Mouse (Mus musculus): Measurements from ENCODE around the gene Gm15319.
A peak's percentile ranks its signal among the peaks of the same experiment; 100 is the strongest.
"Not testable (repeated sequence)": the region's sequence is repeated elsewhere in the genome, so short reads cannot be mapped to it uniquely, and the experiment has no call there.

Gm15319 gene

DNA sequence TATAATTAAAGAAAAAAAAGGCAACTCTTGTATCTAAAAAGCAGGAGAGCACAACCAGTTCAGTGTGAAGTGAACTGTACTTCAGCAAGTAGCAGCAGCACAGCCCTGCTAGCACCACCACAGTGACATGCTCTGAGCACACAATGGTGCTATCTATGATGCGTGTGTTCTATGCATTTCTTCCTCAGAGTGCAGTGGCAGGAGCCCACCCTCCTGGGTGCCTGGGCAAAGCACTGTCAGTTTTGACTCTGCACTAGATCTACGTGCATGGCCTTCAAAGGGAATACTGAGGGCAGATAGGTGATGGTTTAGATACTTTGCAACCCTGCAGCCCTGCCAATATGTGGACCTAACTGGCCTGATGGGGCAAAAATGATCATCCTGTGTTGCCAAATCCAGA, at the start of gene Gm15319:
Gene Gm15319, minus strand, starts transcription at position 101 of the 400 bp plus-strand sequence.
- not testable (repeated sequence) for DNase-seq (ENCODE audit: low spot score in 2 of 2)

DNA sequence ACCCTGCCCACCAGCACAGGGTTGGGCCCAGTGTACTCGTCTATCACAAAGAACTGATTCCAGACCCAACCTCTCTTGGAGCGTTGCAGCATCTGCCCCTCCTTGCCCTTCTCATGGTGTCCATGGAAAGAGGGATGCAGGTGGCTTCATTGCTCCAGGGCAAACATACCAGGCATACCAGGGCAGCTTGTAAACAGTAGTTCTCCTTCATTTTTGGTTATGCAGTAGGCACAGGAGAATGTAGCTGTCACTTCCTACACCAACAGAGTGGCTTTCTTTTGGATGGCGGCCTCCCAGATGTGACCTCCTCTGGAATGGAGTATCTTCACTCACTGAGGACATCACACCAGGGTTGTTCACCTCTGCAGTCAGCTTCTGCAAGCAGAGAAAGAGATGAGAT, 47.3 kb upstream of the Gm15319 start:
- DNase-seq (ENCODE audit: low spot score in 2 of 2): not testable (repeated sequence)

DNA sequence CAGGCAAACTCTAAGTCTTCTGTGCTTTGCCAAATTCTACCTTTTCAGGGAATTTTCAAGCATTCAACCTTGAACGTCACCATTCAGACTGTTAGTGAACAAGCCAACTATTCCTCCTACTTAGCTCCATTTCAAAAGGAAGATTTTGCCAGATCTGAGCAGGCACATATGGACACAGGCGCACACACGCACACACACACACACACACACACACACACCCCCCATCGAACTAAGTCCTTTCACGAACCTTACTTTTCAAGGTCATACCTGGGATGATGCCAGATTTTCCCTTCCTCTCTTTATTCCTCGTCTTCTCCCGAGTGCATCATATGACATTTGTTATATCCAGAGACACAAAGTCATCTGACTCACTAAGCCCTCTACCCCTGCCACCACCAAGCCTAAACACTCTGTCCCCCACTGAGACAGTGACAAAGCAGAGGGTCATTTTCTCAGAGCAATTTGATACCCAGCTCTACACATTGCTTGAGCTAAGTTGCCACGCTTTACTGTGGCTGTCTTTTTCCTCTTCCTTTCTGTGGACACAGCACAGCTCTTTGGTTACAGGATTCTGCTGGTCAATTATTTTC, 45.5 kb upstream of the Gm15319 start:
- DNase-seq (ENCODE audit: low spot score in 2 of 2): not testable (repeated sequence)

DNA sequence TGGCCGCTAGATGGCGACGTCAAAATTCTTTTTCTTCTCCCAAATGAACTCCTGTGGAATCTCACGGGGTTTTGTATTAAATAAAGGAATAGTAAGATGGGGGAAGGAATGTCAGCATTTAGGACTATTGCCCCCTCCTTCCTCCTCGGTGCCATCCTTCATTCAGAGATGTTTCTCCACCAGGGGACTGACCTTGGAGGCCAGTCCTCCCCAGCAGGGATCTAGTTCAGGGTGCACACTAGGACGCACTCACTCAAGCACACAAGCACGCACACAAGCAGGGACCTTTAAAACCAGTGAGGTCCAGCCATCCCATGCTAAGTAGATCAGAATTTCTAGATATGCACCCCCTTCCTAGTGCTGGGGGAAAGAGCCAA, 26.3 kb upstream of the Gm15319 start:
- DNase-seq (ENCODE audit: low spot score in 2 of 2): peak; percentile 47 to 52

DNA sequence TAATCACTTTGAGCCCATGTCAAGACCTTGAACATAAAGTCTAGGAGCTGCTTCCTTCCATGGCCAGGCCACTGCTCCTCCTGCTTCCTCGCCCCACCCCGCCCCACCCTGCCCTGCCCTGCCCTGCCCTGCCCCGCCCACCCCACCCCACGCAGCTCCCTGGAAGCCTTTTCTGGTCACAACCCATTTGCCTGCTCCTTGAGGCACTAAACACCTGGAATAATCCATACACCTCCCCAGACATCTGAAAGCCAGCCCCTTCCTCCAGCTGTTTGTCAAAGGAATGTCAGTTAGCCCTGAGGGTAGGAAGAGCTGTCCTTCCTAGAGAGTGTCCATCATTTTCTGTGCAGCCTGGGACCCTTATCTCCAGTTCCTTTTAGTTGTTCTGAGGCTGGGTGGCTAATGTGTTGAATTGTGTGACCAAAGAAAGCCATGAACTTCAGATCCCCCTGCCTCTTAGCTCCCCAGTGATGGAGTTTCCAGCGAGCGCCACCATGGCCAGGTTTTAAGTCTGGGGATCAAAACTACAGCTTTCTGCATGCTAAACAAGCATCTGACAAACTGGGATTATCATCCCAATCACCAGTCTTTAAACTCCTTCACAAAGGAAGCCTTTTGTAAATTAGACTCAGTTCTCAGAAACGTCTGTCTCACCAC, 25.8 kb upstream of the Gm15319 start:
- peak in 1 of 2 experiments; percentile 51 for DNase-seq (ENCODE audit: low spot score in 2 of 2)

DNA sequence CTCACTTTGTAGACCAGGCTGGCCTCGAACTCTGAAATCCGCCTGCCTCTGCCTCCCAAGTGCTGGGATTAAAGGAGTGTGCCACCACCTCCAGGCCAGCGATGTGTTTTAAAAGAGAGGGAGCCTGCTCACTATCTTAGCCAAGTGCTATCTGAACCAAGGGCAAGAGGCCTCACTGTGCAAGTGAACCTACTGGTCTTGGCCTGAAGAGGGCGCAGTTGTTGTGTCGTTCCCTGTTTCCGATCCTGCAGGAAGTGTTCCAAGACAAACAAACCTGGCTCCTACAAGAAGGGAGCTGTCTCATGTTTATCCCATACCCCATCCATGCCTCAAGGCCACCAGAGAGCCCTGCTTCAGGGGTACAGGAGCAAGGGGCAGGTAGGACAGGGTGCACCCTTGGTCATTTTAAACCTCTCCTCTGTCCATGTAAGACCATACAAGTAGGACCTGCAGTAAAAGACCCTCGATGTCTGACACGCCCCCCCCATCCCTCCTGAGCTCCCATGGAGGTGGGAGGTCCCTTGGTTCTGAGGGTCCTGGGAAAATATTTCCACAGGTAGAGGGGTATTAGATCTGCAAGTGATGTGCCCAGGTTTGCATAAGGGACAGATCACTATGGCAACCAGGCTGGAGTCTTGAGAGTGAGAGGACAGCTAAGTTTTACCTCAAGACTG, 24.2 kb upstream of the Gm15319 start:
- DNase-seq (ENCODE audit: low spot score in 2 of 2): not testable (repeated sequence)

DNA sequence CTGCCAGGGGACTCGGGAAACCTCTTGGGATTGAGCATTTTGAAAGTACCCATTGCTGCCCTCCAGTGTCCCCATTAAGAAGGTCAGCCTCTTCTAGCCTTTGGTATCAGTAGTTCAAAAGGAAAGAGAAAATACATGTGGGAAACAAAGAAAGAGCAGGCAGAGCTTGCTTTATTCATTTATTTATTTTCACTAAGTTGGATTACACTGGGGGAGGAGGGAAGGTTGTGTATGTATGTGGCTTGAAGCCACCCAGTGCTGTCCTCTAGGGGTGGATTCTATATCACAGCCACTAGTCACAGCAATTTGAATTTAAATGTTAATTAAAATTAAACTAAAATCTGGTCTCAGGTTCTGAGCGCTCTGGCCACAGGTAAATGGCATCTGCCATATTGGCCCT, 22.0 kb upstream of the Gm15319 start:
- not testable (repeated sequence) for DNase-seq (ENCODE audit: low spot score in 2 of 2)

DNA sequence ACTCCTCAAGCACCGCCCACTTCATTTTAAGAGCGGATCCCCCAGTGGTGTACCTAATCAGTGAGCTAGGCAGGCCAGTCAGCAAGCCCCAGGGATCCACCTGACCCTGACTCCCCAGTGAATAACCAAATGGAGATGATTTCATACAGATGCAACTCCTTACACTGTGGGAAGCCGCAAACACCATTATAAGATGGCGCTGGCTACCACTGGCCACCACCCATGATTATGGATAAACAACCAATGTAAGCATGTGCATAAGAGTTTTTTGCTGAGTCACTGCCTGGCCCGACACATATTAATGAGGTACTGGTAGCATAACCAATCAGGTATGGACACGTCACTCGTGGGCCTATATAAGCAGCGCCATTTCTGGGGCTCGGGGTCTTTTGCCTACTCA, 21.1 kb upstream of the Gm15319 start:
- not testable (repeated sequence) for DNase-seq (ENCODE audit: low spot score in 2 of 2)

DNA sequence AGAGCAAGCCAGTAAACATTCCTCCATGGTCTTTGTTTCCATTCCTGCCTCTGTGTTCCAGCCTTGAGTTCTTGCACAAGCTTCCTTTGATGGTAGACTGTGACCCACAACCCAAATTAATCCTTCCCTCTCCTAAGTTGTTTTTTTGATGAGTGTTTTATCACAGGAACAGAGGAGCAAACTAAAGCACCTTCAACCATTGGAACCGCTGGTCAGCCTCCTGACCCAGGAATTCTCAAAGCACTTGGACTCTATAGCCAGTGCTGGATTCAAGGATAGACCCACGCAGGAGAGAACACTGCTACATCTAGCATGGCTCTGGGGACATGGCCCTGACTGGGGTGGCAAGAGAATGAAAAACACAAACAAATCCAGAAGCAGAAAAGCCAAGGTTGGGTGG, 19.1 kb upstream of the Gm15319 start:
- not testable (repeated sequence) for DNase-seq (ENCODE audit: low spot score in 2 of 2)

DNA sequence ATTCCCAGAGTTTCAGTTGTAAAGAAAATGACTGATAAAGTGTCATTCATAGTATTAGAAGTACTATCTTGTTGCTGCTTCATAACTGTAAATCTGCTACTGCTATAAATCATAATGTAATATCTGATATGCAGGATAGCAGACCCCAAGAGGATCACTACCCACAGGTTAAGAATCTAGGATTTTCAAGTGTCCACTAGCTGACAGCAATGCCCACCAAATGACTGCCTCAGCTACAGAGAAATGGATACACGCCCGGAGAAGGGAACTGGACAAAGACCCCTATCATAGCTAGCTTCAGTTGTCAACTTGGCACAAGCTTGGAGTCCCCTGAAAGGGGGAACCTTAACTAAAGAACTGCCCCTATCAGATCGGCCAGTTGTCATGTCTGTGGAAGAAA, 18.6 kb upstream of the Gm15319 start:
- not testable (repeated sequence) for DNase-seq (ENCODE audit: low spot score in 2 of 2)

DNA sequence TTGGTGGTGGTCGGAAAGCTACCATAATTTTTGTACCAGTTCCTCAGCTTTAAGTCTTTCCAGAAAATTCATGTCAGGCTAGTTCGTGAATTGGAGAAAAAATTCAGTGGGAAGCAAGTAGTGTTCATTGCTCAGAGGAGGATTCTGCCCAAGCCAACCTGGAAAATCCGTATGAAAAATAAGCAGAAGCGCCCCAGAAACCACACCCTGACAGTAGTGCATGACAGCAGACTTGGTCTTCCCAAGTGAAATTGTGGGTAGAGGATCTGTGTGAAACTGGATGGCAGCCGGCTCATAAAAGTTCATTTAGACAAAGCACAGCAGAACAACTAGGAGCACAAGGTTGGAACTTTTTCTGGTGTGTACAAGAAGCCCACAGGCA, 18.2 kb upstream of the Gm15319 start:
- not testable (repeated sequence) for DNase-seq (ENCODE audit: low spot score in 2 of 2)

DNA sequence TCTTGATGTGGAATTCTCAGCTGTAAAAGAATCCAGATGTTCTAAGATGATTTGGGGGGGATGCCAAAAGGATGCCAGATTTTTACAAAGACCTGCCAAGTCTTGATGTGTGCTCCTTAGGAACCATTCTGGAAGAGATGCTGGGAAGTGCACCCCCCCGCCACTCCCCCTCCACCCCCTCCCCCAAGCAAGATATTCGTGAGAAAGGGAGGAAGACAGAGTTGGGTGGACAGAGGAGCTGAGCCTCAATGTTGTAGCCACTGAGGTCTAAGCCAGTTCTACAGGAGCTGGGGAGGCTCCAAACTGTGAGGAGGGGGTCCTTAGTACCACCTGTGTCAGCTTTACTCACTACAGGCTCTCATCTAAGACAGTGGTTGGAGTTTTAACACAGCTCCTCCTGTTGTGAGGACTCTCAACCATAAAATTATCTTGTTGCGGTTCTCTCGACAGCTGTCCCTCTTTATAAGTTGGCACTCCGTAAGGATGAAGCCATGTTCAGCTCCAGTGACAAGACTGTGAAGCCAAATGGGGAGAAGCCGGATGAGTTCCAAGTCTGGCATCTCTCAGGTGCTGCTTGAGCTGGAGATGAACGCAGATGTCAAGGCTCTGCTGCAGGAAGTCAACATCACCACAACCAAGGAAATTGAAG, 17.7 kb upstream of the Gm15319 start:
- DNase-seq (ENCODE audit: low spot score in 2 of 2): not testable (repeated sequence)

DNA sequence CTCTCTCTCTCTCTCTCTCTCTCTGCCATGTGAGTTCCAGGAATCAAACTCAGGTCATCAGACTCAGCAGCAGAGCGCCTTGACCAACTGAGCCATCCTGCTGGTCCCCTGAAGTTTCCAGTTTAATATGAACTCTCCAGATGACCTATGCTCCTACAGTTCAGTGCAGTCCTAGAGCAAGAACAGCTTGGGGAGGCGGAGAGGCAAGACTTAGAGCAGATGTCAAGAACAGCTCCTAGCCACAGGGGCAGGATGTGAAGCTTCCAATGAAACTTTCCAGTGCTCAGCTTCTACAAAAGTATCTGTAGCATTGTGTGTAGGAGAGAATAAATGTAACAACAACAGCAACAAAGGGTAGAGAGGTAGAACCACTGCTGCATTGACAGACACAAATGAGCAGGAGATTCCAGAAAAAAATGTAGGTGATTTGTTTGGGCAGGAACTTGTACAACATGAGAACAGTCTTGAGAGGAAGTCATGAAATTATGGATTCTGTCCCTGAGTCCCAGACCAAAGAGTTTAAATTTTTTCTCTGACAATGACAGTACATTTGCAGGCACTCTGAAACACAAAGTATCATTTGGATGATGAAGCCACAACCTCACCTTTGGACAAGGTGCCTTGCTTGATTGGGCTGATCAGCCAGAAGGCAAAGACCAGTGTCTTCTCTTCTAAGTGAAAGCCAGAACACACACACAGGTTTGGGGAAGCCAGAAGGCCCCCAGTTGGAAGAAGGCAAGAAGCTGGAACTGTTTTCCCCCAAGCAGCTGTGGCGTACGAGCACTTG, 16.8 kb upstream of the Gm15319 start:
- DNase-seq (ENCODE audit: low spot score in 2 of 2): not testable (repeated sequence)

DNA sequence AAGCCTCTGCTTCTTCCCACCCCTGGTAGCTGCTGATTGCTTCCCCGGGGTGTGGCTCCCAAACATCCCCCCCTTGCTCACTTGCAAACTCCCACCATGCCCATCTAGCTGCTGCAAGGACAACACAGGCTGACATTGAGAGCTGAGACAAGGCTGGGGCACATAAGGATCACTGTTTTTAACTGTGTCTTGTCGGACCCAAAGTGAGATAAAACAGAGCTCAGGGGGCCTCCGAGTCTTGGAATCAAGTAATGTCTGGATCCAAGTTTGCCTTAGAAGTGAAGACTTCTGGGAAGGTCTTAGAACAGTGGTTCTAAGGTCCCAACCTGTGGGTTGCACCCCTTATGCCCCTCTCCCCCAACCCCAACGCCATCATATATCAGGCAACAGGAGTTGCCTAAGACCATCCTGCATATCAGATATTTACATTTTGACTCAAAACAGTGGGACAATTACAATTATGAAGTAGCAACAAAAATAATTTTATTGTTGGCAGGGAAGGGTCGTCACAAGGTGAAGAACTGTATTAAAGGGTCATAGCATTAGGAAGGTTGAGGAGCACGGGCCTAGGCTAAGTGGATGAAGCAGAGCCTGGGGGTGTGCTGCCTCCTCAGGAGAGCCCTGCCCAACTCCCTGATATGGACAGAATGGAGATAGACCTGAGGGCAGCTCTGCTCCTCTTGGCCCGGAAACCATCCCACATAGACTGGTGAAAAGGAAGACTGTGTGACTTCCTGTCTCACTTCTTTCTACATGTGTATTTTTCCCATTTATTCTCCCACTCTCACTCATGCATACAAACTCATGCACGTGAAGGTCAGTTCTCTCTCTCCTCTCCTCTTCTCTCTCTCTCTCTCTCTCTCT, 16.0 kb upstream of the Gm15319 start:
- peak in 1 of 2 experiments; percentile 37 for DNase-seq (ENCODE audit: low spot score in 2 of 2)

DNA sequence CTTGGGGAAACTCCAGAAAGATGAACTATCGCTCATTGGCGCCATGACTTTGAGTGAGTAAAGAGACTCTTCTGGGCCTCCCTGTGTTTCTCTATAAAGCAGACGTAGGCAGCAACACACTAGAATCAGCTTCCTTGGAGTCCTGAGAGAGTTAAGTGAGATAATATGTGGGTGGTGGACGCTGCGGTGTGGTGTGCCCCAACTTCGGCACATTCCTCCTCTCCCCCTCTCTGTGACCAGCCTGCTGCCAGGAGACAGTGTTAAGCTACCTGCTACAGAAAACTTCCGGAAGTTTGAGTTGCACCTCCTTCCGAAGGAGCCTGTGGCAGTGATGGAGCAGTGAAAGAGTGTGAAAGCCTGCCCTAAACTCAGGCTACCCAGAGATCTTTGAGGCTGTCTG, 15.3 kb upstream of the Gm15319 start:
- peak in 1 of 2 experiments; percentile 66 for DNase-seq (ENCODE audit: low spot score in 2 of 2)

DNA sequence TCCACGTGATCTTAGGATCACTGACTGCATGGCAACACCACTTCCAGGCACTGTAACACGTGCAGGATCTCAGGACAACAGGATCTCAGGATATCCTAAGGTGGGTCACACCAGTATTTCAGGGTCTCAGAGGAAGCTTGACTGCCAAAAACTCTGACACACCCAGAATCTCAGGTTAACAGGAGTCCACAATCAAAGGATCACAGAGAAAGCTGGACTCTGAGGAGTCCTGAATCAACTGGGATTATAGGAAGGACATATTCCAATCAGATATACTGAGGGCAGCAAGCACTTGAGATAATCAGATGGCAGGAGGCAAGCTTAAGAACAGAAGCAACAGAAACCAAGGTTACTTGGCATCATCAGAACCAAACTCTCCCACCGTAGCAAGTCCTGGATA, 12.7 kb upstream of the Gm15319 start:
- DNase-seq (ENCODE audit: low spot score in 2 of 2): not testable (repeated sequence)

DNA sequence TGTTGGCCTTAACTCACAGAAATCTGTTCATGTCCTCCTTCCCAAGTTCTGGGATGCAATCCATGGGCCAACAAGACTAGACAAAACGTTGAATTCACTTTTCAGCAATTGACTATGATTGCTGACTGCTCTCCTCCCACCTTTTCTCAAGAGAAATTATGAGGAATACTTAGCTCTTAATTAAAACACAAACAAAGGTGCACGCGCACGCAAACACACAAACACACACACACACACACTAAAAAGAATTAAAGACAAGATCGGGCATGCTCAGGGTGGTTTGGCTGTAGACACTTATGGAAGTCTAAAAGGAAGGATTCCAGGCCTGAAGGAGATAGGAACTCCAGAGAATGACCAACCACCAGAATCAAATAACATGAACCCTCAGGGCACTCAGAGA, 6.6 kb downstream of the Gm15319 start:
- not testable (repeated sequence) for DNase-seq (ENCODE audit: low spot score in 2 of 2)

DNA sequence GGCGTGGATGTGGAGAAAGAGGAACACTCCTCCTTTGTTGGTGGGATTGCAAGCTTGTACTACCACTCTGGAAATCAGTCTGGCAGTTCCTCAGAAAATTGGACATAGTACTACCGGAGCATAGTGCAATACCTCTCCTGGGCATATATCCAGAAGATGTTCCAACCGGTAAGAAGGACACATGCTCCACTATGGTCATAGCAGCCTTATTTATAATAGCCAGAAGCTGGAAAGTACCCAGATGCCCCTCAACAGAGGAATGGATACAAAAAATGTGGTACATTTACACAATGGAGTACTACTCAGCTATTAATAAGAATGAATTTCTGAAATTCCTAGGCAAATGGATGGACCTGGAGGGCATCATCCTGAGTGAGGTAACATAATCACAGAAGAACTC, 9.4 kb downstream of the Gm15319 start:
- DNase-seq (ENCODE audit: low spot score in 2 of 2): peak; percentile 4 to 11

DNA sequence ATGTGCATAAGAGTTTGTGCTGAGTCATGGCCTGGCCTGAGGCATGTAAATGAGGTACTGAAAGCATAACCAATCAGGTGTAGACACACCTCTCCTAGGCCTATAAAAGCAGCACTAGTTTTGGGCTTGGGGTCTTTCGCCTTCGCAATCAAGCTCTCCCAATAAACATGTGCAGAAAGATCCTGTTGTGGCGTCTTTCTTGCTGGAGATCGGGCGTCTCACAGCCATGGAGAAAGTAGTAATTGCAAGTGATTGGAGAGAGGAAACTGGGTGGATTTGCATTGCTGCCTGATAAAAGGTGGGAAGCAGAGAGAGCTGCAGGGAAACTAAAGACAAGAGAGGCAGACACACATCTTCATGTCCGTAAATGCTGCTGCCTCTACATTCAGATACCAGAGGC, 60.3 kb downstream of the Gm15319 start:
- not testable (repeated sequence) for DNase-seq (ENCODE audit: low spot score in 2 of 2)

DNA sequence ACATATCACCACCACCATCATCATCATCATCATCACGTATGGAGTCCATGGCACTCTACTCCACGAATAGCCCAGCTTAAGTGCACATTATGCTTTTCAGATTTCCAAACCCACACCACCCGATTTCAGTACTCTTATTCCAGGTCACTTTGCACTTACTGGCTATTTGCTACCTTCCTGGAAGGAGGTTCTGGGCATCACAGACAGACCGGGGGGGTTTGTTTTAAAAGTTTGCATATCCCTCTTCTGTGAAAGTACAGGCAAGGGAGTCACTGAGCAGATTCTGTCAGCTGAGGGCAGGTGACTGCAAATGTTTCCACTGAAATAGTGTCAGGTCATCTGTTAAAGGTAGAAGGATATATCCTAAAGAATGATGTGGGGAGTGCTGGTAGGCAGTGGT, 63.0 kb downstream of the Gm15319 start:
- DNase-seq (ENCODE audit: low spot score in 2 of 2): not testable (repeated sequence)
